Mouse (Mus musculus): ENCODE measurements at regions not wholly inside any gene's neighbourhood (a gene's known extent, or its start where the extent isn't known, plus 50 kb on each side); places are given as distances from the start of the nearest gene placed in this dataset.

DNA sequence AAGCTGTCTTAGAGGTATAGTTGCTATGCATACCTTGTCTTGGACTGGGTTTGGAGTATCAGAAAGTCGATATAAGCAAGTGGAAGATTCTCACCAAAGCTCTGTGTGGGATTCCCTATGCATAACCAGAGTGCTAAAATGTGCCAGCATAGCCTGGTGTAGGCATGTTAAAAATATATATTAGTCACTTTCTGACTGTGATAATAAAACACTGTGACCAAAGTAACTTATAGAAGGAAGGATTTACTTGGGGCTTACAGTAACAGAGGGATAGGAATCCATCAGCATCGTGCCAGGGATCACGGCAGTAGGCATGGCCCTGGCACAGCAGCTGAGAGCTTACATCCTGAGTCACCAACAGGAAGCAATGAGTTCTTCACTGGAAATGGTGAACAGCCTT, 215.4 kb downstream of the Tshz3 start:
- no peak for TF ChIP-seq CTCF (IDR thresholded peaks at IDR 0.05; ENCODE audit: control insufficient read depth, insufficient read depth, insufficient read length)
- no peak for TF ChIP-seq MAX (IDR thresholded peaks at IDR 0.05)
- TF ChIP-seq MYOG (IDR thresholded peaks at IDR 0.05; ENCODE audit: control insufficient read depth, extremely low read depth, insufficient read length), result no peak
- no peak for TF ChIP-seq FOSL1 (IDR thresholded peaks at IDR 0.05; ENCODE audit: insufficient read depth, low read length, poor library complexity, severe bottlenecking)
- no peak for TF ChIP-seq CEBPB (IDR thresholded peaks at IDR 0.05; ENCODE audit: low read depth)
- no peak for TF ChIP-seq USF1 (IDR thresholded peaks at IDR 0.05; ENCODE audit: low read depth)
- peak; percentile 15 for TF ChIP-seq MYOD1 (IDR thresholded peaks at IDR 0.05; ENCODE audit: control insufficient read depth, insufficient read length, low read depth)
